Mouse (Mus musculus) kidney, adult 8-10 months (tissue): ENCODE results near the gene Sp8.

Source experiments
- DNase-seq, 2 experiments: peaks; one replicate each; pipeline ENCODE4 v3.0.0; 2022

The Sp8 gene

GRCm38 (mm10) chr12:118849203-118849861 is 3.2 kb downstream of the Sp8 start:
- no peak for DNase-seq

GRCm38 (mm10) chr12:118849996-118850395 is 3.9 kb downstream of the Sp8 start:
- no peak for DNase-seq

- no peak for DNase-seq
These were observed 4.8 kb downstream of the Sp8 start for GRCm38 (mm10) chr12:118850851-118851410.

GRCm38 (mm10) chr12:118853331-118853730 is 7.2 kb downstream of the Sp8 start:
- no peak for DNase-seq

- no peak for DNase-seq
These were observed 8.3 kb downstream of the Sp8 start for GRCm38 (mm10) chr12:118854401-118854800.

GRCm38 (mm10) chr12:118854831-118855453 is 8.8 kb downstream of the Sp8 start:
- peak; percentile 25 to 61 for DNase-seq

GRCm38 (mm10) chr12:118856151-118856550 is 10.0 kb downstream of the Sp8 start:
- DNase-seq, result no peak

GRCm38 (mm10) chr12:118872673-118873072 is 26.5 kb downstream of the Sp8 start:
- DNase-seq, result no peak

- DNase-seq, result no peak
These were observed 36.7 kb downstream of the Sp8 start for GRCm38 (mm10) chr12:118882790-118883189.

- no peak for DNase-seq
These were observed 41.8 kb downstream of the Sp8 start for GRCm38 (mm10) chr12:118887964-118888363.
